Mouse (Mus musculus) stomach, postnatal 0 days (tissue): ENCODE data around the gene Ccn1. TPM values are rescaled to one million over a fixed set of nuclear protein-coding genes. Genes with fewer than 3 reads are reported as not detected.

Source experiments
- ATAC-seq: fragments of 200-750 bp; cut with Nextera tagmentation; 2 replicates; pipeline ENCODE4 v1.8.0; 2017; ENCODE audit not compliant: low FRiP score, low TSS enrichment
- DNase-seq: peaks from one replicate; pipeline ENCODE4 v3.0.0-alpha.2; 2016; ENCODE audit warnings: low spot score
- H3K27ac ChIP-seq: fragments of 300-500 bp; sonication (generic); replicated peaks from 2 replicates; pipeline ENCODE4 v1.5.1; 2014; ENCODE audit warnings: mild to moderate bottlenecking, control low read depth
- H3K27me3 ChIP-seq: fragments of 300-500 bp; sonication (generic); 2 replicates; pipeline ENCODE4 v1.6.1; 2014; ENCODE audit warnings: low read length; ENCODE audit not compliant: control insufficient read depth, insufficient read depth
- H3K36me3 ChIP-seq: fragments of 300-500 bp; sonication (generic); 2 replicates; pipeline ENCODE4 v1.6.1; 2014; ENCODE audit warnings: low read length, mixed read lengths; ENCODE audit not compliant: control insufficient read depth, insufficient read depth
- H3K4me1 ChIP-seq: fragments of 300-500 bp; sonication (generic); replicated peaks from 2 replicates; pipeline ENCODE4 v1.6.1; 2014; ENCODE audit warnings: antibody characterized with exemption; ENCODE audit not compliant: control insufficient read depth, insufficient read depth
- H3K4me2 ChIP-seq: fragments of 300-500 bp; sonication (generic); replicated peaks from 2 replicates; pipeline ENCODE4 v1.6.1; 2014; ENCODE audit warnings: low read depth, mild to moderate bottlenecking, control low read depth, moderate library complexity
- H3K4me3 ChIP-seq: fragments of 300-500 bp; sonication (generic); 2 replicates; pipeline ENCODE4 v1.5.1; 2014; ENCODE audit warnings: low read depth, low read length, control low read depth
- H3K9ac ChIP-seq: fragments of 300-500 bp; sonication (generic); 2 replicates; pipeline ENCODE4 v1.6.1; 2014; ENCODE audit warnings: mild to moderate bottlenecking, low read length, control low read depth, mixed read lengths
- H3K9me3 ChIP-seq: fragments of 300-500 bp; sonication (generic); 2 replicates; pipeline ENCODE4 v1.6.1; 2016; ENCODE audit warnings: low read length; ENCODE audit not compliant: control insufficient read depth
- CTCF ChIP-seq: IDR thresholded peaks from 2 replicates; pipeline ENCODE4 v1.5.1; 2016; ENCODE audit warnings: antibody characterized with exemption, low read depth, mild to moderate bottlenecking, moderate library complexity
- EP300 ChIP-seq: optimal IDR thresholded peaks from 2 replicates; pipeline ENCODE3; 2016; ENCODE audit warnings: antibody characterized with exemption
- WGBS: fragments of 180-500 bp; shearing (Covaris S2); extraction: QIAGEN DNeasy Blood & Tissue Kit; methylation state at CpG from one replicate; pipeline ENCODE4 v1.1.7; 2014; 5-methylcytosine and 5-hydroxymethylcytosine counted together
- polyA plus RNA-seq: library from polyadenylated mRNA; unstranded; fragments of >200 nt; fragmentation: Nextera tagmentation; extraction: Ambion mirVana; gene quantifications from 2 replicates; pipeline ENCODE4 v1.2.1, GENCODE M21; 2015

Ccn1 gene
- polyA plus RNA-seq, 1 experiment from 2014 or later = 78.5 TPM

DNA sequence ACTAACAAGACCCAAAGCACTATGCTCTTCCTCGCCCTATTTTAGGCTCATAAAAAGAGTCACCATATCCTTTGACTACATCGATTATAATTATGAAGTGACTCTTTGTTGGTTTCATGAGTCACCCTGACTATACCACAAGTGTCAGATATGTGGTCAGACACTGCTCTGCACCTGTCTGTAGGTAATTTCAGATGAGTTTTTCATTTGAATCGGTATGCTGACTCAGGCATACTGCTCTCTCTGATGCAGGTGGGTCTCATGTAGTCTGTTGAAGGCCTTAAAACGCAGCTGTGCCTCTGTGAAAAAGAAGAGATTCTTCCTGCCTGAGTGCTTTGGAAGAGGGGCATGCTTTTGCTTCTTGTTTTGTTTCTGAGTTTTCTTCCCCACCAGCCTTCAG lies 16.6 kb upstream of the Ccn1 start:
- H3K4me3 ChIP-seq = no peak overlapping the region
- H3K4me1 ChIP-seq = no peaks in the 10 kb centered on the region
- WGBS = 86% methylated on average over 4 of the region's 4 CpGs

DNA sequence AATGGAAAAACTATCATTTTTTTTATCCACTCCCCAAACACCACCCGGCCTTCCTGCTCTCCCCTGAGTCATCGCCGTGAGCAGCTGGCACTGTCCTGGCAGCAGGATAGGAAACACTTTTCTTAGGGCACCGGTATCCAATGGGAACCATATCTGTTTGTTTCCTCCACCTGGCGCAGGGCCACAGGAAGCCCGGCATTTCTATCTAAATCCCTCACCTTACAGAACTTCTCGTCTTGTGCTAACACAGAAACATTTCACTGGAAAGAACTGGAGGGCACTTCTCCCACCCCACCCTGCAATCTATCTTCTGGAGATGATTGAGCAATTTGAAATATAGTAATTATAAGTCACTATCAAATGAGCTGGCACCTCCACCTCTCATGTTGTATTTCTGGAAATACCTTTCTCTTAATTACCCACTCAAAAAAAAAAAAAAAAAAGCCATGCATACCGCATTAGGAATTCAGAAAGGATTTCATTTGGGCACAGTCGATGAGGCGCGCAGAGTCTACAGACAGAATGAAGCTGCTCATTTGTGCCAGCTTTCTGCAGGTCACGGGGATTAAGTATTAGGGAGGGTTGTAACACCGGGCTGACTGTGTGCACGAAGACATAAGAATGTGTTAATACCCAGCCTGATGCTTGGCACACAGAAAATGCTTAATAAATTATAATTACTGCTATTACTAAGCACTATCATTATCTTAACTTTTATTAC lies 7.4 kb upstream of the Ccn1 start:
- peak; percentile 56 for DNase-seq
- Histone ChIP-seq H3K27me3 (no peaks in the 10 kb centered on the region), H3K4me2 (no peak overlapping the region), H3K9me3 (no peaks in the 10 kb centered on the region), H3K27ac (no peak overlapping the region), H3K9ac (no peak overlapping the region), H3K4me3 (no peak overlapping the region), H3K36me3 (no peaks in the 10 kb centered on the region), H3K4me1 (no peaks in the 10 kb centered on the region; the same call in 1 of the 2 replicates)
- no peak for ATAC-seq
- 54% methylated on average over 14 of the region's 14 CpGs for WGBS
- TF ChIP-seq CTCF (no peak), EP300 (peak; percentile 51)

More for the DNA sequence above, 16.6 kb upstream of the Ccn1 start:
- TF ChIP-seq CTCF (no peak), EP300 (no peak)
- Histone ChIP-seq H3K27ac (no peak overlapping the region), H3K4me2 (no peak overlapping the region), H3K9ac (no peak overlapping the region), H3K9me3 (no peaks in the 10 kb centered on the region), H3K27me3 (no peaks in the 10 kb centered on the region), H3K36me3 (no peaks in the 10 kb centered on the region)
- ATAC-seq (no peak), DNase-seq (no peak)

DNA sequence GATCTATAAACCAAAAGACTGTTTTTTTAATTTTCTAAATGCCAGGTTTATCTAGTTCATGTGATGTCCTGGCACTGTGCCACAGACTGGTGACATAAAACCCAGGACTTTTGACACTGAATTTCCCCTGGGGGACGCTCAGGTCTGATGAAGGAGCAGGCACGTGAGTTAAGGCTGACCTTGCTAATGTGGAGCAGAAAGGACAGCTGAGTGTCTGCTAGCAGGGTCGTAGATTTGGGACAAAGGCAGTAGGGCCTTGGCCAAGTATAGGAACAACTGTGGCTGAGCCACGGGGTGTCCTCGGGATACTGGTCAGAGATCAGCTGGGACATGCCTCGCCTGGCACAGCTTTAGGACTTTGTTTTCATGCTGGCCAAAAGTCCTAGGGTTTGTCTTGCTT lies 5.2 kb upstream of the Ccn1 start:
- Histone ChIP-seq H3K36me3 (no peaks in the 10 kb centered on the region), H3K4me3 (no peak overlapping the region), H3K27me3 (no peaks in the 10 kb centered on the region), H3K27ac (no peak overlapping the region), H3K9ac (no peak overlapping the region), H3K4me2 (no peak overlapping the region), H3K9me3 (no peaks in the 10 kb centered on the region), H3K4me1 (no peaks in the 10 kb centered on the region; the same call in 1 of the 2 replicates)
- TF ChIP-seq EP300 (no peak), CTCF (no peak)
- ATAC-seq = no peak
- DNase-seq = no peak
- 88% methylated on average over 6 of the region's 6 CpGs for WGBS

DNA sequence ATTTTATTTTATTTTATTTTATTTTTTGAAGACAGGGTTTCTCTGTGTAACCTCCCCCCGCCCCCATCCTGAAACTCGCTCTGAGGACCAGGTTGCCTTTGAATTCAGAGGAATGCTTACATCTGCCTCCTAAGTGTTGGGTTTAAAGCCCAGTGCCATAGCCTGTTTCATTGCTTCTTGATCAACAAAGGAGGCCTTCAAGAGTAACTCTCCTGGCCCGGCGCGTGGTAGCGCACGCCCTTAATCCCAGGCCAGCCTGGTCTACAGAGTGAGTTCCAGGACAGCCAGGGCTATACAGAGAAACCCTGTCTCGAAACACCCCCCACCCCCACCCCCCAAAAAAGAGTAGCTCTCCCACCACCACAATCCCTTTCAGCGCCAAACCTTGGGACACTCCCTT lies 4.2 kb upstream of the Ccn1 start:
- Histone ChIP-seq H3K4me2 (peak overlapping the region; percentile 86; the same call in 1 of the 2 replicates), H3K27me3 (no peaks in the 10 kb centered on the region), H3K9me3 (no peaks in the 10 kb centered on the region), H3K27ac (peak overlapping the region; percentile 97; the same call in 1 of the 2 replicates), H3K9ac (peak overlapping the region; percentile 82; the same call in 1 of the 2 replicates), H3K36me3 (no peaks in the 10 kb centered on the region), H3K4me1 (no peaks in the 10 kb centered on the region; the same call in 1 of the 2 replicates), H3K4me3 (peak overlapping the region; percentile 76)
- ATAC-seq (no peak), DNase-seq (no peak)
- TF ChIP-seq EP300 = no peak
- TF ChIP-seq CTCF = no peak
- WGBS = 83% methylated on average over 9 of the region's 9 CpGs

DNA sequence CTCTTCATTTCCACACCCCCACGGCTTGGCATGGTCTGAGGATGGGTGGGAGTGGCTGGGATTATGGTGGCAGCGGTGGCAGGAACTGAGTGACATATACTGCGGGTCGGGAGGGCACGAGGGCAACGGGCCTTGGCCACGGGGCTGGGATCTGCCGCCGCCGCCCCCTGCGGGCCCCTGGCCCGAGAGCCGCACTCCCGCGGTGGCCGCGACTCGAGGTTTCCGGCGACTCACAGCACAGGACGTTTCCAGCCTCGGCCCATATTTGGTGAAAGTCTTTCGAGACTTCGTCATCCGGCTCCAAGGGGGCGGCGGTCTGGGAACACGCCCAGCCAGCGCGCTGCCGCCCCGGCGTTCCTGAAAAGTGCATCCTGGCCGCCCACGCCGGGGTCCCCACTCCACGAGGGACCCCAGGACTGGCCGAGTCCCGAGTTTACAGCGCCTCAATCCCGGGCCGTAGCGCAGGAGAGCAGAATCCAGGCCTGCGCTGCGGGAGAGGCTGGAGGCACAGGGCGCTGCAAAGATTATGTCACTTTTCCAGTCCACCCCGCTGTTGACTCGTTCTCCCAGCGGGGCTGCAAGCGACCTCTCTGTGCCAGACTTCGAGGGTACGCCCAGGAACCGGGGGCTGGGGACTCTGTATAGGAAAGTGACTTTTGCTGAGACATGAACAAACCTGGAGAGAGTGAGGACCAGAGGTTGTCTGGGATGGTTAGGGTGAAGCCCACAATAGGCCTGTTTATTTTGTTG lies 3.6 kb upstream of the Ccn1 start:
- H3K4me2 ChIP-seq = peak overlapping the region; percentile 86
- ATAC-seq (peak; percentile 65), DNase-seq (peak; percentile 83)
- no peak for TF ChIP-seq EP300
- TF ChIP-seq CTCF = no peak
- peak overlapping the region; percentile 76 for H3K4me3 ChIP-seq
- no peaks in the 10 kb centered on the region for H3K9me3 ChIP-seq
- peak overlapping the region; percentile 82 for H3K9ac ChIP-seq
- H3K27me3 ChIP-seq = no peaks in the 10 kb centered on the region
- peak overlapping the region; percentile 97 for H3K27ac ChIP-seq
- WGBS = 2% methylated on average over 38 of the region's 53 CpGs
- H3K4me1 ChIP-seq = no peaks in the 10 kb centered on the region; the same call in 1 of the 2 replicates
- H3K36me3 ChIP-seq = no peaks in the 10 kb centered on the region
